Mouse (Mus musculus) telencephalon, adult 2 months (tissue): Measurements from ENCODE around the gene Cfap43.

Experiments used
- DNase-seq: peaks from one replicate; pipeline ENCODE4 v3.0.0-alpha.2; 2011; ENCODE audit warnings: low read depth, low spot score

Cfap43 gene

GRCm38 (mm10) chr19:47795009-47795728 lies 123.9 kb downstream of the Cfap43 start:
- DNase-seq, result peak; percentile 39

GRCm38 (mm10) chr19:47794331-47794730 lies 124.8 kb downstream of the Cfap43 start:
- DNase-seq, result no peak

- DNase-seq, result peak; percentile 19
These were observed 128.6 kb downstream of the Cfap43 start for GRCm38 (mm10) chr19:47790316-47791020.

- DNase-seq, result no peak
These were observed 135.2 kb downstream of the Cfap43 start for GRCm38 (mm10) chr19:47783898-47784297.

GRCm38 (mm10) chr19:47780972-47781371 lies 138.1 kb downstream of the Cfap43 start:
- DNase-seq, result no peak

GRCm38 (mm10) chr19:47780145-47780544 lies 138.9 kb downstream of the Cfap43 start:
- DNase-seq, result peak; percentile 57

GRCm38 (mm10) chr19:47777847-47778246 lies 141.2 kb downstream of the Cfap43 start:
- peak; percentile 23 for DNase-seq

GRCm38 (mm10) chr19:47755625-47756024 lies 163.5 kb downstream of the Cfap43 start:
- no peak for DNase-seq

- DNase-seq, result no peak
These were observed 164.2 kb downstream of the Cfap43 start for GRCm38 (mm10) chr19:47754931-47755330.

- no peak for DNase-seq
These were observed 165.2 kb downstream of the Cfap43 start for GRCm38 (mm10) chr19:47753921-47754320.

GRCm38 (mm10) chr19:47752456-47752855 lies 166.6 kb downstream of the Cfap43 start:
- DNase-seq, result no peak

- no peak for DNase-seq
These were observed 168.7 kb downstream of the Cfap43 start for GRCm38 (mm10) chr19:47750391-47750790.

GRCm38 (mm10) chr19:47748950-47749349 lies 170.1 kb downstream of the Cfap43 start:
- no peak for DNase-seq

- no peak for DNase-seq
These were observed 172.0 kb downstream of the Cfap43 start for GRCm38 (mm10) chr19:47747072-47747471.

GRCm38 (mm10) chr19:47731931-47732330 lies 187.2 kb downstream of the Cfap43 start:
- DNase-seq, result peak; percentile 50

GRCm38 (mm10) chr19:47731071-47731881 lies 187.8 kb downstream of the Cfap43 start, which contains the start of gene Sfr1:
Gene Sfr1, plus strand, starts transcription at chr19:47731682.
- peak; percentile 92 for DNase-seq

GRCm38 (mm10) chr19:47730691-47731070 lies 188.4 kb downstream of the Cfap43 start:
- peak; percentile 86 for DNase-seq

- DNase-seq, result no peak
These were observed 193.4 kb downstream of the Cfap43 start for GRCm38 (mm10) chr19:47725643-47726140.

- DNase-seq, result no peak
These were observed 194.2 kb downstream of the Cfap43 start for GRCm38 (mm10) chr19:47724903-47725302.

- DNase-seq, result no peak
These were observed 196.6 kb downstream of the Cfap43 start for GRCm38 (mm10) chr19:47722471-47722870.

- DNase-seq, result no peak
These were observed 199.9 kb downstream of the Cfap43 start for GRCm38 (mm10) chr19:47719147-47719546.

GRCm38 (mm10) chr19:47716144-47716543 lies 202.9 kb downstream of the Cfap43 start:
- no peak for DNase-seq
